Mouse (Mus musculus): ENCODE results near the gene Igsf9b. TPM values are rescaled to one million over a fixed set of nuclear protein-coding genes. Genes with fewer than 3 reads are reported as not detected.

Gene Igsf9b
- polyA plus RNA-seq, 1 experiment from 2014 or later, result 2.6 TPM

DNA sequence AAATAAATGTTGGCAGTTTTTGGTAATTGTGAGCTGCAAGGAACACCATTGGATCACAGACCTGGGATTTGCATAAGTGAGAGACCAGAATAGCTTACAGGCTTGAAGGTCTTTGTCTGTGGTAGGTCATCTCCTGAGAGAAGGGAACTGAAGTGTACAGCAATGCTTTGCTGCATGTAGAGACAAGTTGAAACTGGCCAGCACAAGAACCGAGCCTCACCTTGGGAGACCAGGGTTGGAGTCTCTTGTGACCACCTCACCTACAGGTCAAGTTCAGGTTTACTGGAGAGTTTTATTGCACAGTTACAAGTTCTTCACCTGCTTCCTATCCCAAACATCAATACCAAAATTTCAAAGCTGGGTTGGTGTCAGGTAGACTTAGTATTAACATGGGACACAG, 40.2 kb downstream of the Igsf9b start:
- no peak for ATAC-seq (ENCODE audit: low read depth)
- Histone ChIP-seq H3K4me3 (ENCODE audit: low read length) (no peak overlapping the region), H3K4me1 (replicated peaks; ENCODE audit: control insufficient read depth, insufficient read depth, low read length) (no peaks in the 10 kb centered on the region), H3K27ac (ENCODE audit: low read length) (no peak overlapping the region), H3K4me2 (ENCODE audit: low read depth, low read length) (no peak overlapping the region), H3K36me3 (ENCODE audit: control insufficient read depth, insufficient read depth, low read length) (no peaks in the 10 kb centered on the region), H3K9ac (ENCODE audit: low read length) (no peak overlapping the region), H3K27me3 (ENCODE audit: control insufficient read depth, insufficient read depth, low read depth, low read length) (no peaks in the 10 kb centered on the region), H3K9me3 (ENCODE audit: control insufficient read depth, low read length) (no peaks in the 10 kb centered on the region)
- WGBS, result 78% methylated on average over 1 of the region's 1 CpGs

DNA sequence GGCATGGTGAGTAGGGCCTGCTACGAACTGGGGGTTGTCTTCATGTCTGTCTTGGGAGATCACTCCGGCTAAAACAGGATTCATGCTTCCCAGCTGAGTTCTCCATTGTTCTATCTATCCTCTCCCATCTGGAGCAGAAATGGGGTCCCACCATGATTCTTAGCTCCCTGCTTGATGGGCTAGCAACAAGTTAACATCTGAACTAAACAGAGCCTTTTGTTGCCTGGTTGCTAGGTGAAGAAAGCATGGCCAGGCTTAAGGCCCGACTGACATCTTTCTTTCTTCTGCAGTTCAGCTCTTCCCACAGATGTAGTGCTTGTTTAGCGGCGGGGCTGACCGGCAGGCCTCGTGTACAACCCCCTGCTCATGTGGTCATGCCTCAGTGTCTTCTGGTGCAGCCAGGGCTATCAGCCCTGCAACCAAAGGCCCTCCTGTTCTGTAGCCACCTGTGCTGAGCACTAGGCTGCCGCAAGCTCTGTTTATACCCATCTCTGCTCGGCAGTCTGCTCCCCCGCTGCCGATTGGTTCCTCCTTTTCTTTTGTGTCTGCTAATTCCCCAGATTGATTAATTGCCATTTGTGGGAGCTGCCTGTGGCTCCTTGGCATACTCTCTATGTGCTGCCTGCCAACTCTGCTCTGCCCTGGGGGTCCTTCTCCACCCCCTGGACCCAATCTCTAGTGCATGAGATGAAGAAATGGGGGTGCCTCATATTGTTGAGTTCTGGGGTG, 47.7 kb downstream of the Igsf9b start:
- Histone ChIP-seq H3K9me3 (ENCODE audit: control insufficient read depth, low read length) (no peaks in the 10 kb centered on the region), H3K4me2 (ENCODE audit: low read depth, low read length) (no peak overlapping the region), H3K27ac (ENCODE audit: low read length) (no peak overlapping the region), H3K4me3 (ENCODE audit: low read length) (no peak overlapping the region), H3K4me1 (replicated peaks; ENCODE audit: control insufficient read depth, insufficient read depth, low read length) (no peaks in the 10 kb centered on the region), H3K9ac (ENCODE audit: low read length) (no peak overlapping the region), H3K36me3 (ENCODE audit: control insufficient read depth, insufficient read depth, low read length) (no peaks in the 10 kb centered on the region), H3K27me3 (ENCODE audit: control insufficient read depth, insufficient read depth, low read depth, low read length) (no peaks in the 10 kb centered on the region)
- no peak for ATAC-seq (ENCODE audit: low read depth)
- WGBS, result 60% methylated on average over 11 of the region's 11 CpGs

DNA sequence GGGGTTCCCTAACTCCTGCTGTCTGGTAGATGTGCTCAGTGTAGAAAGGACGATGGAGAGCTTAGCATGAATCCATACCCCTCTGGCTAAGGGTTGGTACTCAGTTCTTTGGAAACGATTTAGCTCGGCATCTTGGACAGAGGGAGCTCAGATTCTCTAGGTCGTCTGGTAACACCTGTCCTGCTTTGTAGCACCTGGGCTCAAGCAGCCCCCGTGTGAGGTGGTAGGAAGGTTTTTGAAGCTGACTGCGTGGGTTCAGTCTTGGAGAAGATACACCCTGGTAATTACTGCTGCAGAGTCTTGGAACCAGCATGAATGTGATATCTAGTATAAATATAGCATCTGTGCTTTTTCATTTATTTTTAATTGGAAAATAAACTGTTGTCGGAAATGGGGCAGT, 54.1 kb downstream of the Igsf9b start:
- 77% methylated on average over 7 of the region's 7 CpGs for WGBS
- H3K36me3 ChIP-seq (ENCODE audit: control insufficient read depth, insufficient read depth, low read length), result no peaks in the 10 kb centered on the region
- H3K9me3 ChIP-seq (ENCODE audit: control insufficient read depth, low read length), result no peaks in the 10 kb centered on the region
- ATAC-seq (ENCODE audit: low read depth), result no peak
- no peak overlapping the region for H3K4me2 ChIP-seq (ENCODE audit: low read depth, low read length)
- no peaks in the 10 kb centered on the region for H3K27me3 ChIP-seq (ENCODE audit: control insufficient read depth, insufficient read depth, low read depth, low read length)
- no peak overlapping the region for H3K4me3 ChIP-seq (ENCODE audit: low read length)
- no peak overlapping the region for H3K9ac ChIP-seq (ENCODE audit: low read length)
- H3K27ac ChIP-seq (ENCODE audit: low read length), result no peak overlapping the region
- no peaks in the 10 kb centered on the region for H3K4me1 ChIP-seq (replicated peaks; ENCODE audit: control insufficient read depth, insufficient read depth, low read length)

DNA sequence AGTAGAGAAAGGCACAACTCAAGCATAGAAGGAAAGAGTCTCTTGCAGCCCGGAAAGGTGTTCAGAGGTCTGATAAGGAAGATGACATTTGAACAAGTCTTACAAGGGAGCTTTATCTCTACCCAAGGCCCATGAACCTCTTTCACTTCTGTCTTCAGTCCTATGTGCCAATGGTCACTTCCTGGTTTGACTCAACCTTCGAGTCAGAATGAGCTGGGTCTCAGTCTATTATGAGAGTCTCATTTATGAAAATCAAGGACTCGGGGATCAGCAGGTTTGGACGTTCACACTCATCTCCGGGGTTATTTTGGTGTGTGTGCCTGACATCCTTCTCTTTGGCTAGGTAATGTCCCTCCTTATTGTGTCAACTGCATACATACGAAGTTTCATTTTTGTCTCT, 58.9 kb downstream of the Igsf9b start:
- H3K27ac ChIP-seq (ENCODE audit: low read length), result no peak overlapping the region
- H3K36me3 ChIP-seq (ENCODE audit: control insufficient read depth, insufficient read depth, low read length), result no peaks in the 10 kb centered on the region
- H3K4me1 ChIP-seq (replicated peaks; ENCODE audit: control insufficient read depth, insufficient read depth, low read length), result no peaks in the 10 kb centered on the region
- 80% methylated on average over 6 of the region's 6 CpGs for WGBS
- H3K27me3 ChIP-seq (ENCODE audit: control insufficient read depth, insufficient read depth, low read depth, low read length), result no peaks in the 10 kb centered on the region
- no peaks in the 10 kb centered on the region for H3K9me3 ChIP-seq (ENCODE audit: control insufficient read depth, low read length)
- H3K9ac ChIP-seq (ENCODE audit: low read length), result no peak overlapping the region
- H3K4me2 ChIP-seq (ENCODE audit: low read depth, low read length), result no peak overlapping the region
- H3K4me3 ChIP-seq (ENCODE audit: low read length), result no peak overlapping the region
- no peak for ATAC-seq (ENCODE audit: low read depth)

DNA sequence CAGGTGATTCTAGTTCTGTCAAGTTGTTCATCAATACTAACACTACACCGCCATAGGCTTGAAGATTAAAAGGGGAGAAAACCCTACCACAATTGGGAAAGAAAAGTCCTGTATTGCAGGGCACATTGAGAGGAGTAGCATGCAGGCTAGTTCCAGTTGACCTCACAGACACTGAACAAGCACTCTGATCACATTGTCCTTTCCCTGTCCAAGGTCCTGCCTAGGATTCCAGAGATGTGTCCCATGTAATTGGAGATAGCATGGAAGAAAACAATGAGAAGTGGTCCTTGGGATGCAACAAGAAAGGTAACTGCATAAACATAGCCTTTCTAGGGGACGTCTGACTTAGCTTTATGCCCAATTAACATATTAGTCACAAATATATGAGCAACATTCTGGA, 68.2 kb downstream of the Igsf9b start:
- Histone ChIP-seq H3K9me3 (ENCODE audit: control insufficient read depth, low read length) (no peaks in the 10 kb centered on the region), H3K4me1 (replicated peaks; ENCODE audit: control insufficient read depth, insufficient read depth, low read length) (no peaks in the 10 kb centered on the region), H3K27ac (ENCODE audit: low read length) (no peak overlapping the region), H3K36me3 (ENCODE audit: control insufficient read depth, insufficient read depth, low read length) (no peaks in the 10 kb centered on the region), H3K27me3 (ENCODE audit: control insufficient read depth, insufficient read depth, low read depth, low read length) (no peaks in the 10 kb centered on the region), H3K4me2 (ENCODE audit: low read depth, low read length) (no peak overlapping the region), H3K9ac (ENCODE audit: low read length) (no peak overlapping the region), H3K4me3 (ENCODE audit: low read length) (no peak overlapping the region)
- ATAC-seq (ENCODE audit: low read depth), result no peak
- WGBS, result 64% methylated on average over 2 of the region's 2 CpGs

DNA sequence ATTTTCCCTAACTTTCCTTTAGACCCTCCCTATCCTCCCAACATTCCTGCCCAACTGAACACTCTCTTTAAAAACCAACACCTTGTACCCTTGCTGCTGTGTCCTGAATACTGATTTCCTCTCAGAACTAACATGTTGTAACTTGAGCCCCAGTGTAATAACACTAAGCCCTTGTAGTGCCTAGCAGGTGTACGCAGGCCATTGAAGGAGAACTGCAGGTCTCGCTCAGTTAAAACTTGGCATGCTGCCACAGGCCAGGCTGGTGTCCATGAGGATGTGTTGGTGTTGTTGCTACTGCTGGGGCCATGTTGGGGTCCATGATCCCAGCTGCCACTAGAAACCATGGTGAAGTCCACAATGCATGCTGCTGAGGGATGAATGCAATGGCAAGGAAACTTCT, 70.1 kb downstream of the Igsf9b start:
- WGBS, result 35% methylated on average over 2 of the region's 2 CpGs
- Histone ChIP-seq H3K9ac (ENCODE audit: low read length) (no peak overlapping the region), H3K36me3 (ENCODE audit: control insufficient read depth, insufficient read depth, low read length) (no peaks in the 10 kb centered on the region), H3K9me3 (ENCODE audit: control insufficient read depth, low read length) (no peaks in the 10 kb centered on the region), H3K27ac (ENCODE audit: low read length) (no peak overlapping the region), H3K4me3 (ENCODE audit: low read length) (no peak overlapping the region), H3K27me3 (ENCODE audit: control insufficient read depth, insufficient read depth, low read depth, low read length) (no peaks in the 10 kb centered on the region), H3K4me2 (ENCODE audit: low read depth, low read length) (no peak overlapping the region), H3K4me1 (replicated peaks; ENCODE audit: control insufficient read depth, insufficient read depth, low read length) (no peaks in the 10 kb centered on the region)
- no peak for ATAC-seq (ENCODE audit: low read depth)

DNA sequence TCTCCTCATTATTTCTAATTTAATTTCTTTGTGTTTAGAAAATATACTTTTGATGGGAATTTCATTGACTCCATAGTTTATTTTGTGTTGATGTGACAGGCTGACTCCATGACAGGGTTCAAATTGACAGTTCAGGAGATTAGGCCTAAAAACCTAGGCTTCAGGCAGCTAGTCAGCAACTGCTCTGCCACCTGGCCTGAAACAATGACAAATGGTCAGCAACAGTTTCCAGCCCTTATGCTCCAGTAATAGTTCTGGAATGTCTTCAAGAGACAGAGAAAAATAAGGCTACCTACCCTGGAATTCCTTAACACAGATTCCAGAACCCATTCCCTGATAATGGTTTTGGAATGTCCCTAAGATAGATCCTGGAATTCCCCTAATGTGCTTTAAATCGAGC, 76.7 kb downstream of the Igsf9b start:
- ATAC-seq (ENCODE audit: low read depth), result no peak
- Histone ChIP-seq H3K36me3 (ENCODE audit: control insufficient read depth, insufficient read depth, low read length) (no peaks in the 10 kb centered on the region), H3K4me1 (replicated peaks; ENCODE audit: control insufficient read depth, insufficient read depth, low read length) (no peaks in the 10 kb centered on the region), H3K4me3 (ENCODE audit: low read length) (no peak overlapping the region), H3K27me3 (ENCODE audit: control insufficient read depth, insufficient read depth, low read depth, low read length) (no peaks in the 10 kb centered on the region), H3K9ac (ENCODE audit: low read length) (no peak overlapping the region), H3K4me2 (ENCODE audit: low read depth, low read length) (no peak overlapping the region), H3K9me3 (ENCODE audit: control insufficient read depth, low read length) (no peaks in the 10 kb centered on the region), H3K27ac (ENCODE audit: low read length) (no peak overlapping the region)
- WGBS, result 63% methylated on average over 1 of the region's 1 CpGs

DNA sequence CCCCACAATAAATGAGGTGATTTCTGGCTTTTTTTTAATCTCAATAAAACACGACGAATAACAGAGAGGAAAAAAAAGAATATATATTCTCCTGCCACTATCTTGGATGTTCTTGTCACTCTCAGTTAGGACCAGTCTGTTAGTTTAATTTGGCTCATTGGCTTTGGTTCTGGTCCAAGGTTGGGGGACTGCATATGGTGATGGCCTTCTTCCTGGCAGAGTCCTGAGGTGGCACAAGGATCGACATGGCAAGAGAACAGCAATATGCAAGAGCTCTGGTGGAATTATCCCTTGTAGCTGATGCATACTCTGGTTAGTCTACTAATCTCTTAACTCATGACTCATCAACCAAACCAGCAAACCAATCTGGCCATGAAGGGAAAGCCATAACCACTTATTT, 87.9 kb downstream of the Igsf9b start:
- ATAC-seq (ENCODE audit: low read depth), result no peak
- Histone ChIP-seq H3K27me3 (ENCODE audit: control insufficient read depth, insufficient read depth, low read depth, low read length) (no peaks in the 10 kb centered on the region), H3K4me3 (ENCODE audit: low read length) (no peak overlapping the region), H3K36me3 (ENCODE audit: control insufficient read depth, insufficient read depth, low read length) (no peaks in the 10 kb centered on the region), H3K27ac (ENCODE audit: low read length) (no peak overlapping the region), H3K9me3 (ENCODE audit: control insufficient read depth, low read length) (no peaks in the 10 kb centered on the region), H3K4me2 (ENCODE audit: low read depth, low read length) (no peak overlapping the region), H3K9ac (ENCODE audit: low read length) (no peak overlapping the region), H3K4me1 (replicated peaks; ENCODE audit: control insufficient read depth, insufficient read depth, low read length) (no peaks in the 10 kb centered on the region)
- WGBS, result 71% methylated on average over 3 of the region's 3 CpGs

DNA sequence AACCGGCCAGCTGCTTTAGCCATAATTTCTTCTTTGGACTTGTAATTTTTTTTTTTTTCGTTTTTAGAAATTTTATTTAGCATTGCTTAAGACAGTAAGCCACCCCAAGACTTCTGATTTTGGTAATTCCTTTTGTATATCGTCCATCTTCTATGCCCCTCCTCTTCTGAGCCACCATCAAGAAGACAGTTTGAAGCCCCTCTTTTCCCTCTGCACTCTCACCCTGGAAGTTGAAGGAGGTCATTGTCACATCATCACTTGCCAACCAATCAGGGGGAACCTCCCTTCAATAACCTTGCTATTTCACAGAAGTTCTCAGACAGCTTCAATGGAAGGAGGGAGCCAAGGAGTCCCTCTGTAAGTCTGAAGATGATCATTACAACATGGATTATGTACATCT, 97.5 kb downstream of the Igsf9b start, which contains the start of gene Spata19:
TSS of gene Spata19 (plus strand) at position 301 of the 400 bp plus-strand sequence.
- no peak within 1 kb of the TSS for H3K27ac ChIP-seq (ENCODE audit: low read length)
- H3K9ac ChIP-seq (ENCODE audit: low read length), result no peak within 1 kb of the TSS
- H3K4me3 ChIP-seq (ENCODE audit: low read length), result no peak within 1 kb of the TSS
- H3K4me1 ChIP-seq (replicated peaks; ENCODE audit: control insufficient read depth, insufficient read depth, low read length), result no peaks in the 10 kb centered on the region
- H3K9me3 ChIP-seq (ENCODE audit: control insufficient read depth, low read length), result no peaks in the 10 kb centered on the region
- ATAC-seq (ENCODE audit: low read depth), result no peak
- H3K36me3 ChIP-seq (ENCODE audit: control insufficient read depth, insufficient read depth, low read length), result no peaks in the 10 kb centered on the region
- no peak within 1 kb of the TSS for H3K4me2 ChIP-seq (ENCODE audit: low read depth, low read length)
- WGBS, result 71% methylated on average over 3 of the region's 3 CpGs
- no peaks in the 10 kb centered on the region for H3K27me3 ChIP-seq (ENCODE audit: control insufficient read depth, insufficient read depth, low read depth, low read length)

DNA sequence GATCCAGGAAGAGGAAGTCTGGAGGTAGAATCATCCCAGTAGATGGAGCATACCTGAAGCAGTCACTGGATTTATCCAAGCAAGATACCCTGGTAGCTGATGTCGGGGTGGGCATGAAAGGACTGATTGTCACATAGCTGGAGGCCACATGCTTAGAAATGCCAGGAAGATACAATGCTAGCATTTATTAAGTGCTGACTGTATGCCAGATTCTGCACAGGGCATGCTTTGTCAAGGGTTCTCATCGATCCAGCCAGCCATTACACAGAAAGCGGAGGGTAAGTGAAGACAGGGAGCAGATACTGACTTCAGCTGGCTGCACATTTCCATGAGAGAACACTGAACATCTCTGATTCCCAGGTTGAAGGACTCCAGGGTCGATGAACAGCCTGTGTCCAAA, 102.2 kb downstream of the Igsf9b start:
- ATAC-seq (ENCODE audit: low read depth), result no peak
- no peak overlapping the region for H3K4me3 ChIP-seq (ENCODE audit: low read length)
- 86% methylated on average over 4 of the region's 4 CpGs for WGBS

More for the DNA sequence above, 102.2 kb downstream of the Igsf9b start:
- Histone ChIP-seq H3K9me3 (ENCODE audit: control insufficient read depth, low read length) (no peaks in the 10 kb centered on the region), H3K27me3 (ENCODE audit: control insufficient read depth, insufficient read depth, low read depth, low read length) (no peaks in the 10 kb centered on the region), H3K36me3 (ENCODE audit: control insufficient read depth, insufficient read depth, low read length) (no peaks in the 10 kb centered on the region), H3K4me1 (replicated peaks; ENCODE audit: control insufficient read depth, insufficient read depth, low read length) (no peaks in the 10 kb centered on the region), H3K4me2 (ENCODE audit: low read depth, low read length) (no peak overlapping the region), H3K27ac (ENCODE audit: low read length) (no peak overlapping the region), H3K9ac (ENCODE audit: low read length) (no peak overlapping the region)

Data from lung, embryonic 16.5 days (tissue).